Mouse (Mus musculus): Measurements from ENCODE around the gene Ikzf3.

Ikzf3 gene

GRCm38 (mm10) chr11:98445238-98445637, 100.6 kb downstream of the Ikzf3 start:
- DNase-seq, result peak; percentile 34

GRCm38 (mm10) chr11:98443688-98444087, 102.1 kb downstream of the Ikzf3 start:
- DNase-seq, result no peak

GRCm38 (mm10) chr11:98438331-98439158, 107.3 kb downstream of the Ikzf3 start, which contains the start of gene Mien1:
Gene Mien1 (minus strand): TSS chr11:98438991.
- DNase-seq, result peak; percentile 97

GRCm38 (mm10) chr11:98437441-98437840, 108.4 kb downstream of the Ikzf3 start:
- peak; percentile 41 for DNase-seq

- DNase-seq, result no peak
Observed at GRCm38 (mm10) chr11:98435723-98436122, 110.1 kb downstream of the Ikzf3 start.

- no peak for DNase-seq
Observed at GRCm38 (mm10) chr11:98431743-98432502, 113.9 kb downstream of the Ikzf3 start.

GRCm38 (mm10) chr11:98428436-98428835, 117.4 kb downstream of the Ikzf3 start:
- no peak for DNase-seq

- peak; percentile 58 for DNase-seq
Observed at GRCm38 (mm10) chr11:98426592-98426991, 119.2 kb downstream of the Ikzf3 start.

- DNase-seq, result peak; percentile 74
Observed at GRCm38 (mm10) chr11:98418939-98419547, 126.8 kb downstream of the Ikzf3 start.

GRCm38 (mm10) chr11:98418273-98418672, 127.6 kb downstream of the Ikzf3 start:
- no peak for DNase-seq

GRCm38 (mm10) chr11:98417074-98417473, 128.8 kb downstream of the Ikzf3 start:
- DNase-seq, result no peak

Measured in kidney, postnatal 14 days (tissue).